Mouse (Mus musculus): ENCODE measurements around the gene Hdac1. TPM values are rescaled to one million over a fixed set of nuclear protein-coding genes. Genes with fewer than 3 reads are reported as not detected.
A peak's percentile ranks its signal among the peaks of the same experiment; 100 is the strongest.

Gene Hdac1
- 179 and 200 TPM in 2 replicates for polyA plus RNA-seq (2014; fragmentation: Nextera tagmentation; extraction: Ambion mirVana)

DNA sequence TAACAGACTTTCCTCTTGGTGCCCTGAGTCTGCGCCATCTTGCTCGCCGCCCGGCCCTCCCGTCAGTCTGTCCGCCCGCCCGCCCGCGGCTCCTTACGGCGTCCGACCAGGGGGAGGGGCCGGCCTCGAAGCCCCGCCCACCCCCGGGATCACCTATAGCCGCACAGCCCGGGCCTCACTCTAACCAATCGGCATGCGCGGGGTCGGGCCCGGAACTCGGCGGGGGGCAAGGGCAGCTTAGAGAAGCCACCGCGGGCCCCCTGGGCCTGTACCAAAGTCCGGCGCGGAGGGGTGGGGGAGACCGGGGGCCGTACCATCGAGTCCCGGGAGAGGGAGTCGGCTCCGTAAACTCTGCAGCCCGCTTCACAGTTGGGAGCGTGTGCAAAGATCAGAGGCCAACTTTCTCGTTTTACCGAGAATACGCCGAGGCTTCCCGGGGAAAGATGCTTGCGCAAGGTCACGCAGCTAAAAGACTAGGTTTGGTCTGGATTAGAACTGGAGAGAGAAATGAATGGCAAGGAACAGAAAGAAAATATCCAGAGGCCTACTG, at the start of gene Hdac1:
Hdac1 (minus strand) TSS at position 122 of the 550 bp plus-strand sequence.
- H3K4me2 ChIP-seq (ENCODE audit: low read depth, low read length), result peak within 1 kb of the TSS; percentile 75
- peak within 1 kb of the TSS; percentile 71 for H3K4me3 ChIP-seq (ENCODE audit: low read depth, low read length)
- peak within 1 kb of the TSS; percentile 88 for H3K9ac ChIP-seq (ENCODE audit: low read depth, low read length)
- peak within 1 kb of the TSS; percentile 86 for H3K27ac ChIP-seq (replicated peaks; ENCODE audit: low read depth, low read length)
- H3K4me1 ChIP-seq (ENCODE audit: control insufficient read depth, insufficient read depth, low read length), result 0 out of 2 replicates have a peak, but pooled peaks cover 3% of the 10 kb centered on the region
- 2% methylated on average over 36 of the region's 46 CpGs for WGBS
- ATAC-seq (ENCODE audit: low read depth), result peak; percentile 99
- H3K9me3 ChIP-seq (ENCODE audit: control insufficient read depth, low read length), result no peaks in the 10 kb centered on the region
- peaks cover 20% of the 10 kb centered on the region; the same call in 1 of the 2 replicates for H3K36me3 ChIP-seq (ENCODE audit: control insufficient read depth, insufficient read depth, low read length)
- peak; percentile 99 for DNase-seq (ENCODE audit: low spot score)
- no peaks in the 10 kb centered on the region for H3K27me3 ChIP-seq (replicated peaks; ENCODE audit: control insufficient read depth, insufficient read depth, low read length)

DNA sequence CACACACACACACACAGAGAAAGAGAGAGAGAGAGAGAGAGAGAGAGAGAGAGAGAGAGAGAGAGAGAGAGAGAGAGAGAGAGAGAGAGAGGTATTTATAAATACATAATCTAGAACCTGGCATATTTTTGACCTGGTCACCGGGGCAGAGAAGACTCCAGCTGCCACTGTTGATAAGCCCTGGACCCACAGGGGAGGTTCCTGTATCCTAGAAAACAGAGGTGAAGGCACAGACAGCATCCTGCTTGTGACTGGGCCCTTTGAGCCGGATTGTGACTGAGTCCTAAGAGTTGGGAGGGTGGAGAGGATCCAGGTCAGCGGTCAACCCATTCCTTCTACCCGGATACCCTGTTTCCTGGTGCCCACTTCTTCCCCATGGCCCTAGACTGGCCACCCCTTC, 46.4 kb upstream of the Hdac1 start:
- Histone ChIP-seq H3K4me1 (ENCODE audit: control insufficient read depth, insufficient read depth, low read length) (no peaks in the 10 kb centered on the region; the same call in 1 of the 2 replicates), H3K9me3 (ENCODE audit: control insufficient read depth, low read length) (no peaks in the 10 kb centered on the region), H3K27ac (replicated peaks; ENCODE audit: low read depth, low read length) (no peak overlapping the region), H3K9ac (ENCODE audit: low read depth, low read length) (no peak overlapping the region), H3K27me3 (replicated peaks; ENCODE audit: control insufficient read depth, insufficient read depth, low read length) (no peaks in the 10 kb centered on the region), H3K4me2 (ENCODE audit: low read depth, low read length) (no peak overlapping the region), H3K4me3 (ENCODE audit: low read depth, low read length) (no peak overlapping the region), H3K36me3 (ENCODE audit: control insufficient read depth, insufficient read depth, low read length) (peaks cover 41% of the 10 kb centered on the region)
- ATAC-seq (ENCODE audit: low read depth) (no peak), DNase-seq (ENCODE audit: low spot score) (no peak)
- WGBS, result 68% methylated on average over 4 of the region's 4 CpGs

- WGBS, result 40% methylated on average over 1 of the region's 1 CpGs
- H3K4me2 ChIP-seq (ENCODE audit: low read depth, low read length), result no peak overlapping the region
Observed at GRCm38 (mm10) chr4:129586943-129587342, 44.4 kb upstream of the Hdac1 start.

GRCm38 (mm10) chr4:129585773-129586172, 43.3 kb upstream of the Hdac1 start:
- WGBS, result 71% methylated on average over 9 of the region's 9 CpGs
- no peak for ATAC-seq (ENCODE audit: low read depth)
- H3K4me1 ChIP-seq (ENCODE audit: control insufficient read depth, insufficient read depth, low read length), result no peaks in the 10 kb centered on the region; the same call in 1 of the 2 replicates

More at GRCm38 (mm10) chr4:129586943-129587342, 44.4 kb upstream of the Hdac1 start:
- Histone ChIP-seq H3K27ac (replicated peaks; ENCODE audit: low read depth, low read length) (no peak overlapping the region), H3K27me3 (replicated peaks; ENCODE audit: control insufficient read depth, insufficient read depth, low read length) (no peaks in the 10 kb centered on the region), H3K9ac (ENCODE audit: low read depth, low read length) (no peak overlapping the region), H3K36me3 (ENCODE audit: control insufficient read depth, insufficient read depth, low read length) (peaks cover 22% of the 10 kb centered on the region), H3K9me3 (ENCODE audit: control insufficient read depth, low read length) (no peaks in the 10 kb centered on the region), H3K4me1 (ENCODE audit: control insufficient read depth, insufficient read depth, low read length) (no peaks in the 10 kb centered on the region; the same call in 1 of the 2 replicates), H3K4me3 (ENCODE audit: low read depth, low read length) (no peak overlapping the region)
- ATAC-seq (ENCODE audit: low read depth), result no peak
- DNase-seq (ENCODE audit: low spot score), result peak; percentile 12

DNA sequence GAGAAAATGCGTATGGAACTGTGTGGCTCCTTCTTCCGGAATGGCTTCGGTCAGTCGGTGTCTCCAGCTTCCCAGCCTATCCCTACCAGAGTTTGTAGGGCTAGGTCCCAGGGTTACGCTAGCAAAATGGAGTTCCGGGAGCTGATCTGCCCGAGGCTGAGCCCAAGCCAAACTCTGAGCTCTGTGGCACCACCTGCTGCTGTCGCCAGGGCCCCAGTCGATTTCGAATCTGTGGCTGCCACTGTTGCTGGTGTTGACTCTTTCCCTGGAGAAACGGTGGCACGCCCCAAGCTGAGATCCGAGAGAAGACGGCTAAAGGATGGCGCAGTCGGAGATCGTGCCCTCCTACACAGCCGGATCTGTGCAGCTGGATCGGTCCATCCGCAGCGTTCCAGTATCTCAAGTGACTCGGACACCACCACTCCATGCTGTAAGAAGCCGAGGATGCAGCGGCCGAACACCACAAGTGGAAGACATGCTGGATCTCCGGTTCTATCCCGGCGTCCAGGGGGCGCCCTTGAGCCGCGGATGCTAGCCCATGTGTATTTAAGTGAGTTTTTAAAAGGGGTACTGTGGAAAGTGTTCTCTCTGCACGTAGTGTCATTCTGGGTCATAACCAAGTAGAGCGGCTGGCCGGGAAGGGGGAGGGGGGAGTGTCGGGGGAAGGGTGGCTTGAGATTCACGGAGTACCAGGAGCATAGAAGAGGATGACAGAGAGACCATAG, 42.5 kb upstream of the Hdac1 start:
- H3K27me3 ChIP-seq (replicated peaks; ENCODE audit: control insufficient read depth, insufficient read depth, low read length), result no peaks in the 10 kb centered on the region
- WGBS, result 1% methylated on average over 36 of the region's 36 CpGs
- no peaks in the 10 kb centered on the region; the same call in 1 of the 2 replicates for H3K4me1 ChIP-seq (ENCODE audit: control insufficient read depth, insufficient read depth, low read length)
- peak overlapping the region; percentile 68 for H3K4me2 ChIP-seq (ENCODE audit: low read depth, low read length)
- ATAC-seq (ENCODE audit: low read depth) (peak; percentile 81), DNase-seq (ENCODE audit: low spot score) (peak; percentile 85)
- H3K9me3 ChIP-seq (ENCODE audit: control insufficient read depth, low read length), result no peaks in the 10 kb centered on the region
- peak overlapping the region; percentile 65 for H3K9ac ChIP-seq (ENCODE audit: low read depth, low read length)
- no peak overlapping the region for H3K27ac ChIP-seq (replicated peaks; ENCODE audit: low read depth, low read length)
- peaks cover 3% of the 10 kb centered on the region; the same call in 1 of the 2 replicates for H3K36me3 ChIP-seq (ENCODE audit: control insufficient read depth, insufficient read depth, low read length)
- H3K4me3 ChIP-seq (ENCODE audit: low read depth, low read length), result peak overlapping the region; percentile 45

More at GRCm38 (mm10) chr4:129585773-129586172, 43.3 kb upstream of the Hdac1 start:
- H3K27ac ChIP-seq (replicated peaks; ENCODE audit: low read depth, low read length), result no peak overlapping the region
- H3K9me3 ChIP-seq (ENCODE audit: control insufficient read depth, low read length), result no peaks in the 10 kb centered on the region
- H3K9ac ChIP-seq (ENCODE audit: low read depth, low read length), result no peak overlapping the region
- no peaks in the 10 kb centered on the region for H3K27me3 ChIP-seq (replicated peaks; ENCODE audit: control insufficient read depth, insufficient read depth, low read length)
- peak overlapping the region; percentile 68; the same call in 1 of the 2 replicates for H3K4me2 ChIP-seq (ENCODE audit: low read depth, low read length)
- DNase-seq (ENCODE audit: low spot score), result no peak
- H3K36me3 ChIP-seq (ENCODE audit: control insufficient read depth, insufficient read depth, low read length), result peaks cover 10% of the 10 kb centered on the region
- no peak overlapping the region for H3K4me3 ChIP-seq (ENCODE audit: low read depth, low read length)

DNA sequence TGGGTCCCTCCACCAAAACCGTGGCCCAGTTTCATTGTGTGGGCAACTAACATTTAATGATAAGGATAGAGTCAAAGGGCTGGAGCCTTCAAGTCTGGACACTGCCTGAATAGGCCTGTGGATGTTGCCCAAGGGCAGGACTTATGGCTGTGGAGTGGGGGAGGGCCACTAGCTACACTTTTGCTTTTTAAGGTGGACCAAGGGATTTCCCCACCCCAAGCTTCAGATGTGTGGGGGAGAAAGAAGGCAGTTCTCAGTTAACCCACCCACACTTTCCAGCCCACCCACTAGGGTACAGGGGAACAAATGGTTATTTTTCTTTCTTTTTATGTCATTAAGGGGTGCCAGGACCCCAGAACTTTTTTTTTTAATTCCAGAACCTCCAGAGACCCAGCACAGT, 41.9 kb upstream of the Hdac1 start:
- peak overlapping the region; percentile 45 for H3K4me3 ChIP-seq (ENCODE audit: low read depth, low read length)
- DNase-seq (ENCODE audit: low spot score), result no peak
- H3K4me2 ChIP-seq (ENCODE audit: low read depth, low read length), result peak overlapping the region; percentile 68
- H3K9ac ChIP-seq (ENCODE audit: low read depth, low read length), result peak overlapping the region; percentile 65
- H3K27me3 ChIP-seq (replicated peaks; ENCODE audit: control insufficient read depth, insufficient read depth, low read length), result no peaks in the 10 kb centered on the region
- no peak for ATAC-seq (ENCODE audit: low read depth)
- H3K4me1 ChIP-seq (ENCODE audit: control insufficient read depth, insufficient read depth, low read length), result no peaks in the 10 kb centered on the region; the same call in 1 of the 2 replicates
- no peaks in the 10 kb centered on the region for H3K9me3 ChIP-seq (ENCODE audit: control insufficient read depth, low read length)
- H3K36me3 ChIP-seq (ENCODE audit: control insufficient read depth, insufficient read depth, low read length), result no peaks in the 10 kb centered on the region
- H3K27ac ChIP-seq (replicated peaks; ENCODE audit: low read depth, low read length), result no peak overlapping the region
- 70% methylated on average over 1 of the region's 1 CpGs for WGBS

- Histone ChIP-seq H3K4me3 (ENCODE audit: low read depth, low read length) (no peak overlapping the region), H3K4me1 (ENCODE audit: control insufficient read depth, insufficient read depth, low read length) (no peaks in the 10 kb centered on the region; the same call in 1 of the 2 replicates), H3K9me3 (ENCODE audit: control insufficient read depth, low read length) (no peaks in the 10 kb centered on the region), H3K36me3 (ENCODE audit: control insufficient read depth, insufficient read depth, low read length) (no peaks in the 10 kb centered on the region), H3K4me2 (ENCODE audit: low read depth, low read length) (no peak overlapping the region), H3K27me3 (replicated peaks; ENCODE audit: control insufficient read depth, insufficient read depth, low read length) (no peaks in the 10 kb centered on the region), H3K27ac (replicated peaks; ENCODE audit: low read depth, low read length) (no peak overlapping the region), H3K9ac (ENCODE audit: low read depth, low read length) (no peak overlapping the region)
- DNase-seq (ENCODE audit: low spot score), result no peak
- ATAC-seq (ENCODE audit: low read depth), result no peak
- 78% methylated on average over 1 of the region's 1 CpGs for WGBS
Observed at GRCm38 (mm10) chr4:129582251-129582650, 39.7 kb upstream of the Hdac1 start.

DNA sequence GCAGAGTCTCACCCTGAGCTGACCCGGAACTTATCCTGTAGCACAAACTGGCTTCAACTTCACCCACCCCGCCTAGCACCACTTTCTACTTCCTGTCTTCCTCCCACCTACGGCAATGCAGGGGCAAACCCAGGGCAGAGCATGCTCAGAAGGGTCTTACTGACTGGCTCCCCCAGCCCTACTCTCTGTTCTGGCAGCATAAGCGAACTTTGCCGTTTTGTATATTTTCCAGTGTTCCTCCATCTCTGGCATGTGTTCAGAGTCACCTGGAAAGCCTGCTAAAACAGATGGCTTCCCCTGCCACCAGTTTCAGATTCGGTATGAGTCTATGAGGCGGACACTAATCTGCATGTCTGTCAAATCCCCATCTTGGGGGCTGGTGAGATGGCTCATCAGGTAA, 37.8 kb upstream of the Hdac1 start:
- H3K4me2 ChIP-seq (ENCODE audit: low read depth, low read length), result no peak overlapping the region
- no peak overlapping the region for H3K27ac ChIP-seq (replicated peaks; ENCODE audit: low read depth, low read length)
- no peaks in the 10 kb centered on the region for H3K27me3 ChIP-seq (replicated peaks; ENCODE audit: control insufficient read depth, insufficient read depth, low read length)
- H3K9ac ChIP-seq (ENCODE audit: low read depth, low read length), result no peak overlapping the region
- DNase-seq (ENCODE audit: low spot score), result no peak
- no peaks in the 10 kb centered on the region for H3K9me3 ChIP-seq (ENCODE audit: control insufficient read depth, low read length)
- no peak for ATAC-seq (ENCODE audit: low read depth)
- no peaks in the 10 kb centered on the region; the same call in 1 of the 2 replicates for H3K4me1 ChIP-seq (ENCODE audit: control insufficient read depth, insufficient read depth, low read length)
- WGBS, result 70% methylated on average over 7 of the region's 7 CpGs
- H3K36me3 ChIP-seq (ENCODE audit: control insufficient read depth, insufficient read depth, low read length), result no peaks in the 10 kb centered on the region
- H3K4me3 ChIP-seq (ENCODE audit: low read depth, low read length), result no peak overlapping the region

Measured in embryonic facial prominence, embryonic 14.5 days (tissue).